Mouse (Mus musculus) forebrain, embryonic 10.5 days (tissue): Measurements from ENCODE around the gene Entpd3. TPM values are rescaled to one million over a fixed set of nuclear protein-coding genes. Genes with fewer than 3 reads are reported as not detected.

ENCODE experiments used
- DNase-seq: peaks from one replicate; pipeline ENCODE4 v3.0.0-alpha.2; 2017; ENCODE audit warnings: low spot score; ENCODE audit errors: extremely low spot score
- H3K27ac ChIP-seq: fragments of 300-500 bp; sonication (generic); 2 replicates; pipeline ENCODE4 v1.5.1; 2016; ENCODE audit warnings: mild to moderate bottlenecking
- H3K27me3 ChIP-seq: fragments of 300-500 bp; sonication (generic); 2 replicates; pipeline ENCODE4 v1.6.1; 2016; ENCODE audit warnings: mild to moderate bottlenecking; ENCODE audit not compliant: poor library complexity, severe bottlenecking
- H3K36me3 ChIP-seq: fragments of 300-500 bp; sonication (generic); replicated peaks from 2 replicates; pipeline ENCODE4 v1.6.1; 2016; ENCODE audit warnings: mild to moderate bottlenecking, moderate library complexity
- H3K4me1 ChIP-seq: fragments of 300-500 bp; sonication (generic); 2 replicates; pipeline ENCODE4 v1.6.1; 2016
- H3K4me3 ChIP-seq: fragments of 300-500 bp; sonication (generic); 2 replicates; pipeline ENCODE4 v1.5.1; 2016; ENCODE audit warnings: mild to moderate bottlenecking, moderate library complexity
- H3K9me3 ChIP-seq: fragments of 300-500 bp; sonication (generic); 2 replicates; pipeline ENCODE4 v1.6.1; 2016; ENCODE audit warnings: mild to moderate bottlenecking, moderate library complexity
- WGBS: fragments of 180-500 bp; shearing (Covaris S2); methylation state at CpG from one replicate; pipeline ENCODE4 v1.1.7; 2016; 5-methylcytosine and 5-hydroxymethylcytosine counted together
- polyA plus RNA-seq: library from polyadenylated mRNA; unstranded; fragments of >200 nt; fragmentation: Nextera tagmentation; extraction: Ambion mirVana; gene quantifications from 2 replicates; pipeline ENCODE4 v1.2.1, GENCODE M21; 2016

Entpd3 gene
- polyA plus RNA-seq, 1 experiment from 2014 or later = 0.33 TPM

GRCm38 (mm10) chr9:120593383-120594101, 53.9 kb downstream of the Entpd3 start:
- 45% methylated on average over 9 of the region's 9 CpGs for WGBS
- Histone ChIP-seq H3K36me3 (no peaks in the 10 kb centered on the region), H3K27ac (no peak overlapping the region), H3K4me1 (peaks cover 36% of the 10 kb centered on the region), H3K9me3 (no peaks in the 10 kb centered on the region), H3K4me3 (no peak overlapping the region), H3K27me3 (peaks cover 24% of the 10 kb centered on the region; the same call in 1 of the 2 replicates)
- no peak for DNase-seq

GRCm38 (mm10) chr9:120594839-120595238, 55.2 kb downstream of the Entpd3 start:
- no peak for DNase-seq
- Histone ChIP-seq H3K27ac (no peak overlapping the region), H3K9me3 (no peaks in the 10 kb centered on the region), H3K36me3 (no peaks in the 10 kb centered on the region), H3K27me3 (peaks cover 24% of the 10 kb centered on the region; the same call in 1 of the 2 replicates), H3K4me3 (no peak overlapping the region), H3K4me1 (peaks cover 36% of the 10 kb centered on the region)
- WGBS = 49% methylated on average over 6 of the region's 6 CpGs

- WGBS = 63% methylated on average over 4 of the region's 4 CpGs
- Histone ChIP-seq H3K4me3 (no peak overlapping the region), H3K36me3 (no peaks in the 10 kb centered on the region), H3K9me3 (no peaks in the 10 kb centered on the region), H3K4me1 (peaks cover 36% of the 10 kb centered on the region), H3K27ac (peak overlapping the region; percentile 51; the same call in 1 of the 2 replicates), H3K27me3 (peaks cover 24% of the 10 kb centered on the region; the same call in 1 of the 2 replicates)
- no peak for DNase-seq
These were observed 55.7 kb downstream of the Entpd3 start for GRCm38 (mm10) chr9:120595306-120595705.

- Histone ChIP-seq H3K36me3 (no peaks in the 10 kb centered on the region), H3K9me3 (no peaks in the 10 kb centered on the region), H3K4me3 (no peak overlapping the region), H3K27me3 (peaks cover 21% of the 10 kb centered on the region; the same call in 1 of the 2 replicates), H3K27ac (peak overlapping the region; percentile 82), H3K4me1 (peaks cover 34% of the 10 kb centered on the region)
- peak; percentile 78 for DNase-seq
- WGBS = 22% methylated on average over 17 of the region's 17 CpGs
These were observed 62.0 kb downstream of the Entpd3 start for GRCm38 (mm10) chr9:120601488-120602171.

- H3K4me1 ChIP-seq = peaks cover 34% of the 10 kb centered on the region
- 54% methylated on average over 17 of the region's 17 CpGs for WGBS
- H3K4me3 ChIP-seq = peak overlapping the region; percentile 36
- peak overlapping the region; percentile 82 for H3K27ac ChIP-seq
- H3K36me3 ChIP-seq = no peaks in the 10 kb centered on the region
- H3K9me3 ChIP-seq = peaks cover 3% of the 10 kb centered on the region
- peaks cover 21% of the 10 kb centered on the region; the same call in 1 of the 2 replicates for H3K27me3 ChIP-seq
- no peak for DNase-seq
These were observed 62.7 kb downstream of the Entpd3 start for GRCm38 (mm10) chr9:120602172-120602838.

GRCm38 (mm10) chr9:120602839-120603511, 63.4 kb downstream of the Entpd3 start:
- Histone ChIP-seq H3K27ac (peak overlapping the region; percentile 82), H3K4me1 (peaks cover 31% of the 10 kb centered on the region), H3K36me3 (no peaks in the 10 kb centered on the region), H3K4me3 (peak overlapping the region; percentile 36), H3K27me3 (peaks cover 21% of the 10 kb centered on the region; the same call in 1 of the 2 replicates), H3K9me3 (peaks cover 10% of the 10 kb centered on the region)
- WGBS = 2% methylated on average over 23 of the region's 23 CpGs
- DNase-seq = peak; percentile 91

- 11% methylated on average over 10 of the region's 10 CpGs for WGBS
- Histone ChIP-seq H3K36me3 (no peaks in the 10 kb centered on the region), H3K4me1 (peaks cover 31% of the 10 kb centered on the region), H3K4me3 (peak overlapping the region; percentile 36), H3K27ac (peak overlapping the region; percentile 82), H3K9me3 (peaks cover 14% of the 10 kb centered on the region), H3K27me3 (peaks cover 21% of the 10 kb centered on the region; the same call in 1 of the 2 replicates)
- peak; percentile 34 for DNase-seq
These were observed 63.9 kb downstream of the Entpd3 start for GRCm38 (mm10) chr9:120603512-120603908.

- Histone ChIP-seq H3K4me3 (peak overlapping the region; percentile 36; the same call in 1 of the 2 replicates), H3K27me3 (peaks cover 21% of the 10 kb centered on the region; the same call in 1 of the 2 replicates), H3K36me3 (no peaks in the 10 kb centered on the region), H3K4me1 (peaks cover 31% of the 10 kb centered on the region), H3K9me3 (peaks cover 14% of the 10 kb centered on the region), H3K27ac (peak overlapping the region; percentile 82)
- DNase-seq = no peak
- WGBS = 15% methylated on average over 12 of the region's 12 CpGs
These were observed 64.3 kb downstream of the Entpd3 start for GRCm38 (mm10) chr9:120603956-120604355.

GRCm38 (mm10) chr9:120611055-120611454, 71.4 kb downstream of the Entpd3 start:
- DNase-seq = no peak
- no peak overlapping the region for H3K27ac ChIP-seq
- H3K4me1 ChIP-seq = peaks cover 8% of the 10 kb centered on the region
- H3K36me3 ChIP-seq = no peaks in the 10 kb centered on the region
- H3K9me3 ChIP-seq = peaks cover 21% of the 10 kb centered on the region
- no peaks in the 10 kb centered on the region for H3K27me3 ChIP-seq
- no peak overlapping the region for H3K4me3 ChIP-seq

- Histone ChIP-seq H3K36me3 (no peaks in the 10 kb centered on the region), H3K27me3 (no peaks in the 10 kb centered on the region), H3K9me3 (peaks cover 7% of the 10 kb centered on the region; the same call in 1 of the 2 replicates), H3K4me1 (peaks cover 18% of the 10 kb centered on the region), H3K27ac (no peak overlapping the region), H3K4me3 (no peak overlapping the region)
- DNase-seq = no peak
- 95% methylated on average over 6 of the region's 6 CpGs for WGBS
These were observed 74.4 kb downstream of the Entpd3 start for GRCm38 (mm10) chr9:120614059-120614458.
